Mouse (Mus musculus): Measurements from ENCODE around the gene Olfr853. TPM values are rescaled to one million over a fixed set of nuclear protein-coding genes. Genes with fewer than 3 reads are reported as not detected.

Gene Olfr853
- total RNA-seq (2014; fragmentation: Nextera tagmentation), result not detected in 2 replicates
- total RNA-seq (2017), result not detected in 2 replicates

- ATAC-seq (replicated peaks; ENCODE audit: low FRiP score, low TSS enrichment, poor library complexity, severe bottlenecking), result no peak
Measured at GRCm38 (mm10) chr9:19540976-19541375, at the start of gene Olfr853. Gene Olfr853, minus strand, starts transcription at chr9:19541076.

- no peak for ATAC-seq (replicated peaks; ENCODE audit: low FRiP score, low TSS enrichment, poor library complexity, severe bottlenecking)
Measured at GRCm38 (mm10) chr9:19582317-19582716, 41.4 kb upstream of the Olfr853 start, which contains the start of gene Olfr855. Gene Olfr855, plus strand, starts transcription at chr9:19582617.

DNA sequence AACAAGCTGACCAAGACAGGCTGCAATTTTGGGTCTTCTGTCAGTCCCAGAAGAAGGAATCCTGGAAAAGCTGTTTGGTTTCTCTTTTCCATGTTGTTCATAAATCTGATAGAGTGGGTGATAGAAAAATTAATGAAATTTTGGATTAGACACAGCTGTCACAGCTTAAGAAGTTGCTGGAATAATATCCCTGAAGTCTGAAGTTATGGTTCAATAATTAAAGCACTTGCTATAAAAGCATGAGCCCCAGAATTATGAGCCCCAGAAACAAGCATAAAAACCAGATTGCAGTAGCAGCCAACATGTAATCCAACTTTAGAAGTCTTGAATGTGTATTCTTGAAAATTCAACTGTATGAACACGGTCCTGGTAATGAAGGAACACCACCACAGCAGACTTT, 26.4 kb upstream of the Olfr853 start, which contains the start of gene Olfr854:
Gene Olfr854, minus strand, starts transcription at position 101 of the 400 bp plus-strand sequence.
- ATAC-seq (replicated peaks; ENCODE audit: low FRiP score, low TSS enrichment, poor library complexity, severe bottlenecking), result no peak

GRCm38 (mm10) chr9:19492995-19493394, 47.9 kb downstream of the Olfr853 start, which contains the start of gene Olfr851:
Gene Olfr851, plus strand, starts transcription at chr9:19493295.
- ATAC-seq (replicated peaks; ENCODE audit: low FRiP score, low TSS enrichment, poor library complexity, severe bottlenecking), result no peak

Other genes starting within 250 kb of the Olfr853 start
- gene Olfr844, start 224.7 kb downstream of the Olfr853 start, total RNA-seq (2014; fragmentation: Nextera tagmentation), result not detected in 2 replicates
- not detected in 2 replicates for gene Olfr844, start 224.7 kb downstream of the Olfr853 start, total RNA-seq (2017)
- not detected in 2 replicates for gene Olfr845, start 204.6 kb downstream of the Olfr853 start, total RNA-seq (2014; fragmentation: Nextera tagmentation)
- not detected in 2 replicates for gene Olfr845, start 204.6 kb downstream of the Olfr853 start, total RNA-seq (2017)
- not detected in 2 replicates for gene Olfr846, start 177.1 kb downstream of the Olfr853 start, total RNA-seq (2014; fragmentation: Nextera tagmentation)
- gene Olfr846, start 177.1 kb downstream of the Olfr853 start, total RNA-seq (2017), result not detected in 2 replicates
- not detected in 2 replicates for gene Olfr847, start 162.4 kb downstream of the Olfr853 start, total RNA-seq (2014; fragmentation: Nextera tagmentation)
- not detected in 2 replicates for gene Olfr847, start 162.4 kb downstream of the Olfr853 start, total RNA-seq (2017)
- gene Olfr849, start 100.8 kb downstream of the Olfr853 start, total RNA-seq (2014; fragmentation: Nextera tagmentation), result not detected in 2 replicates
- not detected in 2 replicates for gene Olfr849, start 100.8 kb downstream of the Olfr853 start, total RNA-seq (2017)
- not detected in 2 replicates for gene Olfr850, start 62.8 kb downstream of the Olfr853 start, total RNA-seq (2014; fragmentation: Nextera tagmentation)
- gene Olfr850, start 62.8 kb downstream of the Olfr853 start, total RNA-seq (2017), result not detected in 2 replicates
- not detected in 2 replicates for gene Olfr851, start 47.8 kb downstream of the Olfr853 start, total RNA-seq (2014; fragmentation: Nextera tagmentation)
- gene Olfr851, start 47.8 kb downstream of the Olfr853 start, total RNA-seq (2017), result not detected in 2 replicates
- gene Olfr854, start 26.3 kb upstream of the Olfr853 start, total RNA-seq (2014; fragmentation: Nextera tagmentation), result not detected in 2 replicates
- not detected in 2 replicates for gene Olfr854, start 26.3 kb upstream of the Olfr853 start, total RNA-seq (2017)
- not detected in 2 replicates for gene Olfr855, start 41.5 kb upstream of the Olfr853 start, total RNA-seq (2014; fragmentation: Nextera tagmentation)
- gene Olfr855, start 41.5 kb upstream of the Olfr853 start, total RNA-seq (2017), result not detected in 2 replicates
- gene Zfp317, start 81.0 kb upstream of the Olfr853 start, total RNA-seq (2014; fragmentation: Nextera tagmentation), result 31.6 and 34.7 TPM in 2 replicates
- 25.7 and 34.5 TPM in 2 replicates for gene Zfp317, start 81.0 kb upstream of the Olfr853 start, total RNA-seq (2017)
- gene Olfr857, start 168.4 kb upstream of the Olfr853 start, total RNA-seq (2014; fragmentation: Nextera tagmentation), result not detected in 2 replicates
- not detected in 2 replicates for gene Olfr857, start 168.4 kb upstream of the Olfr853 start, total RNA-seq (2017)
- not detected in 2 replicates for gene Olfr58, start 239.2 kb upstream of the Olfr853 start, total RNA-seq (2014; fragmentation: Nextera tagmentation)
- gene Olfr58, start 239.2 kb upstream of the Olfr853 start, total RNA-seq (2017), result not detected in 2 replicates

Measured in megakaryocyte-erythroid progenitor cell, adult 5-6 weeks (primary cell).